Mouse (Mus musculus): ENCODE results near the gene Cysrt1.

GRCm38 (mm10) chr2:25234551-25235220 is 7.6 kb downstream of the Cysrt1 start:
- TF ChIP-seq CTCF (IDR thresholded peaks at IDR 0.05; ENCODE audit: low read depth) (no peak), EP300 (optimal IDR thresholded peaks at IDR 0.05) (no peak)
